Mouse (Mus musculus): Measurements from ENCODE around the gene Mesp2. TPM values are rescaled to one million over a fixed set of nuclear protein-coding genes. Genes with fewer than 3 reads are reported as not detected.

Gene Mesp2
- polyA plus RNA-seq (2012; rRNA removed), result 0.15 and 0.17 TPM in 2 replicates

DNA sequence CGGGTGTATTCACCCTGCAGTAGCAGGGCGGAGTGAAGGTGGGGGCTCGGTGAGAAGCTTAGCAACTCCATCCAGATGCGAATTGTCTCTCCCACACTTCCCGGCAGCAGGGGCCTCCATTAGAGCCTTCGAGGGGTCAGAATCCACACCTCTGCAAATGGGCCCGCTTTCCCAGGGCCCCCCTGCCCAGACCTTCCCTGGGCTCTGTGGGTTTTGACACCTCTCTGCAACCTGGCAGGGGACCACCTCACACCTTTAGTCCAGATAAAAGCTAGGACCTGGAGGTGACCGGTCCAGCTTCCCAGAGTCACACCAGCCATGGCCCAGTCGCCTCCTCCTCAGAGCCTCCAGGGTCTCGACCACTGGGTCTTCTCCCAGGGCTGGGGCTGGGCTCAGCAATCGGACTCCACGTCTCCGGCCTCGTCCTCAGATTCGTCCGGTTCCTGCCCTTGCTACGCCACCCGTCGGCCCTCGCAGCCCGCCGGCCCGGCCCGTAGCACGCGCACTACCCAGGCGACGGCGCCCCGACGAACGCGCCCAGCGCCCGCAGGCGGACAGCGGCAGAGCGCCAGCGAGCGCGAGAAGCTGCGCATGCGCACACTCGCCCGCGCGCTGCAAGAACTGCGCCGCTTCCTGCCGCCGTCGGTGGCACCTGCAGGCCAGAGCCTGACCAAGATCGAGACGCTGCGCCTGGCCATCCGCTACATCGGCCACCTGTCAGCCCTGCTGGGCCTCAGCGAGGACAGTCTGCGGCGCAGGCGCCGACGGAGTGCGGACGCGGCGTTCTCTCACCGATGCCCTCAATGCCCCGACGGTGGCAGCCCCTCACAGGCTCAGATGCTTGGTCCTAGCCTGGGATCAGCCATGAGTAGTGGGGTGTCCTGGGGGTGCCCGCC lies at the start of gene Mesp2:
TSS of gene Mesp2 (plus strand) at position 117 of the 896 bp plus-strand sequence.
- 14% methylated on average over 71 of the region's 71 CpGs for WGBS
- Histone ChIP-seq H3K27me3 (ENCODE audit: control insufficient read depth, insufficient read depth, low read length) (no peaks in the 10 kb centered on the region), H3K4me1 (ENCODE audit: control insufficient read depth, insufficient read depth, low read length) (no peaks in the 10 kb centered on the region), H3K27ac (ENCODE audit: insufficient read depth, low read length) (no peak within 1 kb of the TSS), H3K4me3 (replicated peaks; ENCODE audit: insufficient read depth, low read depth, low read length) (no peak within 1 kb of the TSS)
- DNase-seq, result peak; percentile 41 to 43
- TF ChIP-seq POLR2A (IDR thresholded peaks at IDR 0.05; ENCODE audit: borderline replicate concordance, insufficient read depth, low read length), result no peak
- TF ChIP-seq CTCF (IDR thresholded peaks at IDR 0.05; ENCODE audit: borderline replicate concordance, insufficient read depth, low read depth, low read length), result no peak

DNA sequence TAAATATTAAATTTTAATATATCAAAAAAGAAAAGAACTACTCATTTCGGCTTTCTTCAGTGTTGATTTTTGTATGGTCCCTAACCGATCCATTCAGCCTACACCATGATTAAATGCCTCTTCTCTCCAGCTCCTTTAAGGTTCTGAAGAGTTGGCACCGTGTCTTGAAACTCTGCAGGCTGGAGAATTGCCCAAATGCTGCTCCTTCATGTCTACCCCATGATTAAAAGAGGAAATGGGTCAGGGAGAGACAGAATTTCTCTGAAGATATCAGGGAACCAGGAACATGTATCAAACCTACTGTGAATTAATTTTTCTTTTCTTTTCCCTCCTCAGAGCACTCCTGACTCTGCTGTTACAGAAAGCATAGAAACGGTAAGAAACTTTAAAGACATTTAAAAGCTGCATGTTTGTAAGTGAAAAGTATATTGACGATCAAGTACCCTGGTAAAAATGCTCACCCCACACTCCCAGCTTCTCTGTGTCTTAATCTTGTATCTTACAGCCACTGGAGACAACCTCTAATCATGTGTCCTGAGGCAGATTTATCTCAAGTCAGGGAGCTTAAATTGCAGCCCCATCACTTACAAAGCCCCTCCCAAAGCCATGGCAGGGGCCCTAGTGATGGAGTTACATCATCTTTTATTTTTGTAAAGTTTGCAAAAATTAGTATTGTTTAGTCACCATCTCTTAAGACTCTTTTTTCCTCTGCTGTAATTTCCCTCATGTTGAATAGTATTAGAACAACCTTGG lies 49.2 kb upstream of the Mesp2 start:
- TF ChIP-seq CTCF (IDR thresholded peaks at IDR 0.05; ENCODE audit: borderline replicate concordance, insufficient read depth, low read depth, low read length) (no peak), POLR2A (IDR thresholded peaks at IDR 0.05; ENCODE audit: borderline replicate concordance, insufficient read depth, low read length) (no peak)

DNA sequence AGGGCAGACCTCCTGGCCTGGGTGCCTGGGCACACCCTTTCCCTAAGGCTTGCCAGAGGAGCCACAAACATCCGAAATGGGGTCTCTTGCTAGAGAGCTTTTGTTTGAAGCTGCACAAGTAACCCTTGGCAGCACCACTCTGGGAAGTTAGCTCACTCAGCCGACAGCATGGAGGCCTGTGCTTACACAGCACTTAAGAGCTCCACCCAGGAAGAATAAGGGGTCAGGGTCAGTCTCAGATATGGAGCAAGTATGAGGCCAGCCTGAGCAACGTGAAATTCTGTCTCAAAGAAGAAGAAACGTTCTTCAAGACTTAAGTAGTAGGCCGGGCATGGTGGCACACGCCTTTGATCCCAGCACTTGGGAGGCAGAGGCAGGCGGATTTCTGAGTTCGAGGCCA lies 48.4 kb upstream of the Mesp2 start:
- DNase-seq, result no peak
- 77% methylated on average over 8 of the region's 8 CpGs for WGBS
- no peaks in the 10 kb centered on the region for H3K27me3 ChIP-seq (ENCODE audit: control insufficient read depth, insufficient read depth, low read length)
- no peaks in the 10 kb centered on the region for H3K4me1 ChIP-seq (ENCODE audit: control insufficient read depth, insufficient read depth, low read length)
- TF ChIP-seq POLR2A (IDR thresholded peaks at IDR 0.05; ENCODE audit: borderline replicate concordance, insufficient read depth, low read length) (no peak), CTCF (IDR thresholded peaks at IDR 0.05; ENCODE audit: borderline replicate concordance, insufficient read depth, low read depth, low read length) (no peak)
- H3K4me3 ChIP-seq (replicated peaks; ENCODE audit: insufficient read depth, low read depth, low read length), result no peak overlapping the region
- no peak overlapping the region for H3K27ac ChIP-seq (ENCODE audit: insufficient read depth, low read length)

More for the DNA sequence above, 49.2 kb upstream of the Mesp2 start:
- 65% methylated on average over 5 of the region's 5 CpGs for WGBS
- H3K4me3 ChIP-seq (replicated peaks; ENCODE audit: insufficient read depth, low read depth, low read length), result no peak overlapping the region
- no peak overlapping the region for H3K27ac ChIP-seq (ENCODE audit: insufficient read depth, low read length)
- DNase-seq, result no peak
- no peaks in the 10 kb centered on the region for H3K4me1 ChIP-seq (ENCODE audit: control insufficient read depth, insufficient read depth, low read length)
- no peaks in the 10 kb centered on the region for H3K27me3 ChIP-seq (ENCODE audit: control insufficient read depth, insufficient read depth, low read length)

DNA sequence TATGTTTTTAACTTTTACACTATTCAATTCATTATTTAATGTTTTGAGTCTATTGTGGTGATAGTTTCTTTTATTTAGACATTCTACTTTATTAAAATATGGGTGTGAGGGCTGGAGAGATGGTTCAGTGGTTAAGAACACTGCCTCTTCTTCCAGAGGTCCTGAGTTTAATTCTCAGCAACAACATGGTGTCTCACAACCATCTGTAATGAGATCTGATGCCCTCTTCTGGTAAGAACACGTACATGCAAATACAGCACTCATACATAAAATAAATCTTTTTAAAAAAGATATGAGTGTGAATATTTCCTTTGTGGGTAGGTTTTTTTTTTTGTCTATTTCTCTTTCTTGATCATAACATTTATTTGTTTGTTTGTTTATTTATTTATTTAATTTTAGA lies 44.5 kb upstream of the Mesp2 start:
- no peak overlapping the region for H3K27ac ChIP-seq (ENCODE audit: insufficient read depth, low read length)

DNA sequence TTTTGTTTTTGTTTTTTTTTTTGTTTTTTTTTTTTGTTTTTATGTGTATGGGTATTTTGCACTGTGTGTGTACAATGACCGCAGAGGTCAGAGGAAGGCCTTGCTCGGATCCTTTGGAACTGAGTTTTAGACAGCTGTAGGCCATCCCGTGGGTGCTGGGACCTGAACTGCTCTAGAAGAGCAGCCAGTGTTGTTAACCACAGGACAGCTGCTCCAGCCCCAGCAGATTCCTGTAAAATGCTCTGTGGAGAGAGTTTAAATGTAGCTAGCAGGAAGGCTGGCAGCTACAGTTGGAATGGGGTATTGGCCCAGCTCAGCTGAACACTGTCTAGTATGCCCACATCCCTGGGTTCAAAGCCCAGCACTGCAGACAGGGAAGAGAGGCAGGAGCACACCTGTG lies 40.9 kb upstream of the Mesp2 start:
- no peaks in the 10 kb centered on the region for H3K4me1 ChIP-seq (ENCODE audit: control insufficient read depth, insufficient read depth, low read length)
- TF ChIP-seq CTCF (IDR thresholded peaks at IDR 0.05; ENCODE audit: borderline replicate concordance, insufficient read depth, low read depth, low read length) (no peak), POLR2A (IDR thresholded peaks at IDR 0.05; ENCODE audit: borderline replicate concordance, insufficient read depth, low read length) (no peak)
- DNase-seq, result no peak
- 78% methylated on average over 3 of the region's 3 CpGs for WGBS
- H3K27me3 ChIP-seq (ENCODE audit: control insufficient read depth, insufficient read depth, low read length), result no peaks in the 10 kb centered on the region
- H3K4me3 ChIP-seq (replicated peaks; ENCODE audit: insufficient read depth, low read depth, low read length), result no peak overlapping the region
- no peak overlapping the region for H3K27ac ChIP-seq (ENCODE audit: insufficient read depth, low read length)

More for the DNA sequence above, 44.5 kb upstream of the Mesp2 start:
- H3K4me1 ChIP-seq (ENCODE audit: control insufficient read depth, insufficient read depth, low read length), result no peaks in the 10 kb centered on the region
- 48% methylated on average over 1 of the region's 1 CpGs for WGBS
- TF ChIP-seq POLR2A (IDR thresholded peaks at IDR 0.05; ENCODE audit: borderline replicate concordance, insufficient read depth, low read length) (no peak), CTCF (IDR thresholded peaks at IDR 0.05; ENCODE audit: borderline replicate concordance, insufficient read depth, low read depth, low read length) (no peak)
- no peaks in the 10 kb centered on the region for H3K27me3 ChIP-seq (ENCODE audit: control insufficient read depth, insufficient read depth, low read length)
- DNase-seq, result no peak
- no peak overlapping the region for H3K4me3 ChIP-seq (replicated peaks; ENCODE audit: insufficient read depth, low read depth, low read length)

DNA sequence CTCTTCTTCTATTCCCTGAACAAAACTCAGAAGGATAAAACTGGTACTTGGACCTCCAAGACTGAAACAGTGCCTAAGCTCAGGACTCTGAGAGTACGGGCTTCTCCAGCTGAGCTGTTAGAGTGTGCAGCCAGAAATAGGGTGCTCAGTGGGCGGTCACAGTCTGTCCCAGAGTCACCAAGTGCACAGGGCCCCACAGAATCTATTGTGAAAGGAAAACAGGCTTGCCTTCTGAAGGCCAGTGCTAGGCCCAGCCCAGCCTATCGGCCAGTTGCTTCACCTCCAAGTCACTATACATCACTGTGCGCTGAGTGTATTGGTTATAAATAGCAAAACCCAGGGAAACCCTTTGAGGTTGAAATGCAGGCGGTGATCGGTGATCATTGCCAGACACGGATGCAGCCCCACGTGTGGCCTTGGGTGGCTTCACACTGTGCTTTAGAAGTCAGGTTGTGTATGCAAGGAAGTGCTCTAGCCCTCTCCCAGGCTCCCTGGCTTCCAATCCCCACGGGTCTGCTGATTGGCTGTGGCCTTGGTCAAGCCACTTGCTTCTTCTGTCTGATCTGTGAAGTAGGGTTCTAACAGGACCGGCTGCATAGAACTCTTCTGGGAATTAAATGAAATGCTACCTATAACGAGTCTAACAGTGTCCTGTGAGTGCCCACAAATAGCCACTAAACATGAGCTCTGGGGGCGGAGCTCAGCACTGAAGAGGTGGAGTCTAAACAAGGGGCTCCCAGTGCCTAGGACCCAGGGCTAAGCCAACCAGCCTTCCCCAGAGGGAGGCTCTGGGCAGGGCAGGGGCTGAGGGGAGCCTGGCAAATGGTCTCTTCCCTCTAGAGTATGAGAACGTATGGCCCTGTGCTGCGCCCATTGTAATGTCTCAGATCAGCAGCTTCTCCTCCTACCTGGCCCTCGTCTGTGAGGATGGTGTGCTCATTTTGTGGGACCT lies 38.7 kb upstream of the Mesp2 start:
- Histone ChIP-seq H3K27ac (ENCODE audit: insufficient read depth, low read length) (no peak overlapping the region), H3K27me3 (ENCODE audit: control insufficient read depth, insufficient read depth, low read length) (no peaks in the 10 kb centered on the region), H3K4me1 (ENCODE audit: control insufficient read depth, insufficient read depth, low read length) (no peaks in the 10 kb centered on the region), H3K4me3 (replicated peaks; ENCODE audit: insufficient read depth, low read depth, low read length) (no peak overlapping the region)
- DNase-seq, result no peak
- no peak for TF ChIP-seq POLR2A (IDR thresholded peaks at IDR 0.05; ENCODE audit: borderline replicate concordance, insufficient read depth, low read length)
- no peak for TF ChIP-seq CTCF (IDR thresholded peaks at IDR 0.05; ENCODE audit: borderline replicate concordance, insufficient read depth, low read depth, low read length)
- WGBS, result 55% methylated on average over 15 of the region's 15 CpGs

Measured in cerebellum, adult 2 months (tissue).